Mouse (Mus musculus) MEL (cell line): ENCODE measurements around the gene Kif7. TPM values are rescaled to one million over a fixed set of nuclear protein-coding genes. Genes with fewer than 3 reads are reported as not detected.
A peak's percentile ranks its signal among the peaks of the same experiment; 100 is the strongest.

Experiments
- DNase-seq: peaks from one replicate; pipeline ENCODE4 v3.0.0; 2011; ENCODE audit warnings: low read depth, low spot score
- H3K27ac ChIP-seq: 2 replicates; pipeline ENCODE4 v1.5.1; 2012; ENCODE audit warnings: low read depth, mild to moderate bottlenecking, control low read depth, low read length, moderate library complexity; ENCODE audit not compliant: control insufficient read depth
- H3K27me3 ChIP-seq, 2 experiments: fragments of 150-350 bp in 1 of 2; sonication (generic) in 1 of 2; 2 replicates each; pipeline ENCODE4 v1.6.1; 2012; ENCODE audit warnings: low read length in 2 of 2, mild to moderate bottlenecking in 2 of 2, improper control_type of control experiment in 1 of 2, moderate library complexity in 1 of 2; ENCODE audit not compliant: insufficient read depth in 2 of 2, control insufficient read depth in 1 of 2
- H3K36me3 ChIP-seq, 2 experiments: 2 replicates each; pipeline ENCODE4 v1.6.1; 2012 to 2014; ENCODE audit warnings: low read length in 2 of 2, improper control_type of control experiment in 1 of 2, inconsistent platforms in 1 of 2, mild to moderate bottlenecking in 1 of 2; ENCODE audit not compliant: insufficient read depth in 2 of 2, control insufficient read depth in 1 of 2
- H3K4me1 ChIP-seq, 2 experiments: fragments of 150-350 bp in 1 of 2; sonication (generic) in 1 of 2; 2 replicates each; pipeline ENCODE4 v1.6.1; 2012; ENCODE audit warnings: low read length in 2 of 2, improper control_type of control experiment in 1 of 2, mild to moderate bottlenecking in 1 of 2; ENCODE audit not compliant: insufficient read depth in 2 of 2, control insufficient read depth in 1 of 2
- H3K4me3 ChIP-seq, 2 experiments: fragments of 150-350 bp in 1 of 2; sonication (generic) in 1 of 2; 2 replicates each; pipeline ENCODE4 v1.5.1; 2012; ENCODE audit warnings: low read depth in 2 of 2, low read length in 2 of 2, mild to moderate bottlenecking in 2 of 2, moderate library complexity in 2 of 2, control low read depth in 1 of 2, improper control_type of control experiment in 1 of 2; ENCODE audit not compliant: control insufficient read depth in 1 of 2, insufficient read depth in 1 of 2
- H3K79me2 ChIP-seq: 2 replicates; pipeline ENCODE4 v1.6.1; 2012; ENCODE audit warnings: mild to moderate bottlenecking, low read length, moderate library complexity; ENCODE audit not compliant: control insufficient read depth, poor library complexity, insufficient read depth
- H3K9ac ChIP-seq: 2 replicates; pipeline ENCODE4 v1.6.1; 2012; ENCODE audit warnings: low read depth, mild to moderate bottlenecking, control low read depth, low read length, moderate library complexity; ENCODE audit not compliant: control insufficient read depth, poor library complexity, severe bottlenecking
- H3K9me3 ChIP-seq: fragments of 150-350 bp; sonication (generic); replicated peaks from 2 replicates; pipeline ENCODE4 v1.6.1; 2012; ENCODE audit warnings: mild to moderate bottlenecking, low read length, improper control_type of control experiment, moderate library complexity; ENCODE audit not compliant: insufficient read depth
- BHLHE40 ChIP-seq: IDR thresholded peaks from 2 replicates; pipeline ENCODE4 v1.6.1; 2012; ENCODE audit warnings: low read depth, mild to moderate bottlenecking, inconsistent platforms, low read length, improper control_type of control experiment, borderline replicate concordance
- CHD1 ChIP-seq: IDR thresholded peaks from 2 replicates; pipeline ENCODE4 v1.6.1; 2012; ENCODE audit warnings: low read depth, mild to moderate bottlenecking, inconsistent platforms, low read length, improper control_type of control experiment
- EP300 ChIP-seq, 2 experiments: IDR thresholded peaks; 2 replicates each; pipeline ENCODE4 v1.6.1; 2011; ENCODE audit warnings: improper control_type of control experiment in 2 of 2, low read length in 2 of 2, low read depth in 1 of 2, mild to moderate bottlenecking in 1 of 2
- ETS1 ChIP-seq: IDR thresholded peaks from 2 replicates; pipeline ENCODE4 v1.6.1; 2012; ENCODE audit warnings: low read depth, mild to moderate bottlenecking, inconsistent platforms, low read length, improper control_type of control experiment, moderate library complexity
- GATA1 ChIP-seq: IDR thresholded peaks from 2 replicates; pipeline ENCODE4 v1.6.1; 2011; ENCODE audit warnings: low read depth, low read length, improper control_type of control experiment
- JUND ChIP-seq: IDR thresholded peaks from 2 replicates; pipeline ENCODE4 v1.6.1; 2011; ENCODE audit warnings: low read depth, mild to moderate bottlenecking, improper control_type of control experiment, low read length
- MAZ ChIP-seq: IDR thresholded peaks from 2 replicates; pipeline ENCODE4 v1.6.1; 2012; ENCODE audit warnings: low read depth, mild to moderate bottlenecking, inconsistent platforms, low read length, improper control_type of control experiment
- MEF2A ChIP-seq: IDR thresholded peaks from 2 replicates; pipeline ENCODE4 v1.6.1; 2014; ENCODE audit warnings: low read depth, mild to moderate bottlenecking, inconsistent platforms, low read length, improper control_type of control experiment; ENCODE audit not compliant: poor library complexity, insufficient replicate concordance, severe bottlenecking; ENCODE audit errors: extremely low read depth
- MXI1 ChIP-seq: IDR thresholded peaks from 2 replicates; pipeline ENCODE4 v1.6.1; 2011; ENCODE audit warnings: mild to moderate bottlenecking, low read depth, low read length, improper control_type of control experiment
- MYB ChIP-seq: IDR thresholded peaks from 2 replicates; pipeline ENCODE4 v1.6.1; 2011; ENCODE audit warnings: mild to moderate bottlenecking, low read depth, low read length, improper control_type of control experiment
- MYC ChIP-seq: IDR thresholded peaks from 2 replicates; pipeline ENCODE4 v1.6.1; 2011; ENCODE audit warnings: low read depth, mild to moderate bottlenecking, low read length, improper control_type of control experiment, moderate library complexity
- NELFE ChIP-seq: IDR thresholded peaks from 2 replicates; pipeline ENCODE4 v1.6.1; 2011; ENCODE audit warnings: low read depth, low read length, improper control_type of control experiment
- POLR2AphosphoS2 ChIP-seq: IDR thresholded peaks from 2 replicates; pipeline ENCODE4 v1.6.1; 2011; ENCODE audit warnings: low read length, improper control_type of control experiment
- POLR2AphosphoS5 ChIP-seq: IDR thresholded peaks from 2 replicates; pipeline ENCODE4 v1.6.1; 2012; ENCODE audit warnings: low read depth, borderline replicate concordance, mild to moderate bottlenecking, inconsistent platforms, low read length, moderate library complexity, mixed read lengths
- RAD21 ChIP-seq: IDR thresholded peaks from 2 replicates; pipeline ENCODE4 v1.6.1; 2011; ENCODE audit warnings: mild to moderate bottlenecking, low read depth, low read length, improper control_type of control experiment
- RCOR1 ChIP-seq: IDR thresholded peaks from 2 replicates; pipeline ENCODE4 v1.6.1; 2012; ENCODE audit warnings: low read depth, mild to moderate bottlenecking, inconsistent platforms, low read length, improper control_type of control experiment
- SMC3 ChIP-seq: IDR thresholded peaks from 2 replicates; pipeline ENCODE4 v1.6.1; 2011; ENCODE audit warnings: low read depth, low read length, improper control_type of control experiment
- TAL1 ChIP-seq: IDR thresholded peaks from 2 replicates; pipeline ENCODE4 v1.6.1; 2012; ENCODE audit warnings: mild to moderate bottlenecking, inconsistent platforms, low read length, moderate library complexity, mixed read lengths
- TBP ChIP-seq: IDR thresholded peaks from 2 replicates; pipeline ENCODE4 v1.8.0; 2011; ENCODE audit warnings: low read depth, low read length, improper control_type of control experiment
- TCF12 ChIP-seq: IDR thresholded peaks from 2 replicates; pipeline ENCODE4 v1.6.1; 2014; ENCODE audit warnings: low read depth, mild to moderate bottlenecking, inconsistent platforms, low read length, improper control_type of control experiment, moderate library complexity
- UBTF ChIP-seq: IDR thresholded peaks from 2 replicates; pipeline ENCODE4 v1.6.1; 2012; ENCODE audit warnings: low read depth, mild to moderate bottlenecking, inconsistent platforms, low read length, improper control_type of control experiment, moderate library complexity, borderline replicate concordance; ENCODE audit not compliant: insufficient read depth
- USF1 ChIP-seq: IDR thresholded peaks from 2 replicates; pipeline ENCODE4 v1.6.1; 2014; ENCODE audit warnings: low read depth, mild to moderate bottlenecking, inconsistent platforms, low read length, improper control_type of control experiment, moderate library complexity
- ZKSCAN1 ChIP-seq: IDR thresholded peaks from 2 replicates; pipeline ENCODE4 v1.6.1; 2012; ENCODE audit warnings: low read depth, mild to moderate bottlenecking, inconsistent platforms, low read length, improper control_type of control experiment, moderate library complexity
- polyA plus RNA-seq, 2 experiments: library from polyadenylated mRNA; stranded (reverse) in 1 of 2; unstranded in 1 of 2; fragments of >175 nt in 1 of 2; fragments of >200 nt in 1 of 2; gene quantifications; 2 replicates each; pipeline versions ENCODE4 v1.2.1 to v1.2.4; 2012; ENCODE audit warnings: low replicate concordance in 2 of 2, low read depth in 1 of 2; ENCODE audit not compliant: insufficient read length in 2 of 2, insufficient read depth in 1 of 2, missing spikeins in 1 of 2
- total RNA-seq: library from RNA; depleted of rRNA; stranded (reverse); fragments of 300-350 nt; gene quantifications from 2 replicates; pipeline ENCODE4 v1.2.3, GENCODE M21; 2012

Gene Kif7
- total and polyA plus RNA-seq, 3 experiments: 13.1 to 15.6 TPM; not detected in 1

DNA sequence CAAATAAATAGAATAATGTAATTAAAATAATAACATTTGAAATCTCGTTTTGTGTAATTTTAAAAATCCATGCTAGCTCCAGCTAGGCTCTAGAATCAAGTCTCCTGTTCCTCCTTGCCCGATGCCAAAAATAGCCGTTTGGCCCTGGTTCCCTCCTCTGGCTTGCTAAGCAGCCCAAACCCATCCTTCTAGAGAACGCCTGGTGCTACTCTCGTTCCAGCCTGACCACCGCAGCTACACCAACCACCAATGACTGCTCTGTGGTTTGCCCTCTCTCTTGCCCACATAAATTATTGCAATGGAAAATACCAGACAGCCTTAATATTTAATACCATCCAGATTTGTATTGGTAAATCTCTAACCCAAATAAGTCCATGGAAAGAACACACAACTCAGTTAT is 32.1 kb upstream of the Kif7 start:
- Histone ChIP-seq H3K9me3 (no peaks in the 10 kb centered on the region), H3K4me3 (no peak overlapping the region), H3K36me3 (peaks cover 0 to 13% of the 10 kb centered on the region in 2 experiments; a peak in 2 of 4 replicates), H3K27ac (no peak overlapping the region), H3K27me3 (no peaks in the 10 kb centered on the region), H3K79me2 (peaks cover 2% of the 10 kb centered on the region; the same call in 1 of the 2 replicates), H3K4me1 (peaks cover 0 to 19% of the 10 kb centered on the region in 2 experiments; a peak in 2 of 4 replicates)
- TF ChIP-seq MAZ (no peak), JUND (no peak), MXI1 (no peak), EP300 (IDR thresholded peaks at IDR 0.05; ENCODE audit: low read depth in 1 of 2, low read length in 2 of 2) (no peak), MYC (no peak), POLR2AphosphoS5 (no peak), GATA1 (no peak), CHD1 (no peak), BHLHE40 (no peak), USF1 (no peak)
- TF ChIP-seq, all 39 proteins: peak for 0
- no peak for DNase-seq
- no peak overlapping the region for H3K9ac ChIP-seq

DNA sequence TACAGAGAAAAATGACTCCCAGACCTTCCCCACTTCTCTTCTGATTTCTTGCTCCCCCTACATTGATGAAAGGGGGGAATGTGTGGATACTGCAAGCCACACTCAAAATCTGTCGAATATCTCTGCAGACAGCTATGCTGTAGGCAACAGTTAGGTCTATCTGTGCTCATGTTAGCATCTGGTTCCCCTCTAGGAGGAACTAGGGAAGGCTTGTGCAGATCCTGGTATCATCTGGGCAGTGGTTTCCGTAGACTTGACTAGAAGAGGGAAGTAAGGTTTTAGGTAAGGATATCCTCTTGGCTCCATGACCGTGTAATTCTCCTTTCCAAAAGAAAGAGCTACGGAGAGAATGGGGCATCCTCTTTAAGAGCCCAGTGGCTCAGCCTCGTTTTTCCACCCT is 29.1 kb upstream of the Kif7 start:
- TF ChIP-seq MYB (no peak), MAZ (no peak), NELFE (no peak), UBTF (no peak), SMC3 (no peak), RCOR1 (peak; percentile 70), RAD21 (no peak), TCF12 (peak; percentile 62), ZKSCAN1 (no peak), MEF2A (no peak), TBP (no peak), BHLHE40 (no peak), ETS1 (0 out of 2 replicates have a peak, but pooled peaks have one; percentile 43), TAL1 (peak; percentile 63), EP300 (IDR thresholded peaks at IDR 0.05; ENCODE audit: low read depth in 1 of 2, low read length in 2 of 2) (peak; percentile 77 to 83), POLR2AphosphoS2 (no peak)
- Histone ChIP-seq H3K36me3 (peaks cover 0 to 16% of the 10 kb centered on the region in 2 experiments; a peak in 2 of 4 replicates), H3K4me3 (no peak overlapping the region), H3K27me3 (no peaks in the 10 kb centered on the region), H3K4me1 (peaks cover 0 to 22% of the 10 kb centered on the region in 2 experiments; a peak in 3 of 4 replicates), H3K9me3 (no peaks in the 10 kb centered on the region), H3K9ac (no peak overlapping the region), H3K79me2 (peaks cover 4% of the 10 kb centered on the region; the same call in 1 of the 2 replicates), H3K27ac (no peak overlapping the region)
- DNase-seq: peak; percentile 73
